ENCODE assay signal across 11 mouse cellular contexts in genomic region chr2:26066527-26066926, GRCm38 (mm10). TPM values are rescaled to one million over a fixed set of nuclear protein-coding genes. Genes with fewer than 3 reads are reported as not detected.
DNase-seq lines count a peak whose midpoint lies in the region; ATAC-seq and TF ChIP-seq lines count a peak whose summit lies in the region.
"Had no signal": no experiment of that assay in that cellular context is flagged by ENCODE, and none has a peak within 500 bp of the region (broad histone marks: within the 10 kb centered on the region; RNA-seq: fewer than 3 reads in every experiment).

No protein-coding gene starts in this region.

- no peaks in the 10 kb centered on the region for H3K4me1 ChIP-seq in limb, embryonic 14.5 days (ENCODE audit: control insufficient read depth, insufficient read depth, low read length)
- peaks cover 11% of the 10 kb centered on the region for H3K4me1 ChIP-seq in limb, embryonic 10.5 days
- H3K4me1 ChIP-seq in hindbrain, embryonic 16.5 days (ENCODE audit: control insufficient read depth, insufficient read depth, low read depth, low read length): peaks cover 8% of the 10 kb centered on the region
- H3K4me1 ChIP-seq in thymus, adult 2 months (replicated peaks; ENCODE audit: control insufficient read depth, insufficient read depth, low read length): 0 out of 2 replicates have a peak, but pooled peaks cover 2% of the 10 kb centered on the region
- H3K4me1 ChIP-seq: stomach, embryonic 15.5 days had no signal

- intact Hi-C loops in left cerebral cortex, postnatal 14 days (cut with DNase I): no loop called here

- no peak overlapping the region for H3K4me2 ChIP-seq in limb, embryonic 14.5 days (replicated peaks; ENCODE audit: low read depth, low read length, severe bottlenecking)
- H3K4me2 ChIP-seq in hindbrain, embryonic 16.5 days (ENCODE audit: low read length): peak overlapping the region; percentile 29
- H3K4me2 ChIP-seq: stomach, embryonic 15.5 days had no signal

- no peak overlapping the region for H3K4me3 ChIP-seq in limb, embryonic 14.5 days (replicated peaks; ENCODE audit: low read length)
- H3K4me3 ChIP-seq in limb, embryonic 10.5 days: no peak overlapping the region
- no peak overlapping the region for H3K4me3 ChIP-seq in hindbrain, embryonic 16.5 days (ENCODE audit: low read length)
- no peak overlapping the region for H3K4me3 ChIP-seq in thymus, adult 2 months (ENCODE audit: control insufficient read depth, insufficient read depth, low read length)
- H3K4me3 ChIP-seq: stomach, embryonic 15.5 days had no signal

- DNase-seq in limb, embryonic 14.5 days (ENCODE audit: low spot score): no peak
- DNase-seq in limb, embryonic 10.5 days (ENCODE audit: low spot score): no peak
- peak; percentile 89 to 93 for DNase-seq in left cerebral cortex, postnatal 14 days (ENCODE audit: low spot score in 2 of 2)
- DNase-seq in telencephalon, adult 2 months (ENCODE audit: low read depth, low spot score): peak; percentile 94
- no peak for DNase-seq in cerebellum, adult 9-11 months
- no peak for DNase-seq in lung, postnatal 4 days
- no peak for DNase-seq in thymus, adult 2 months
- DNase-seq: cerebellum, adult 11 months; kidney, postnatal 36 days had no signal

- 53% methylated on average over 14 of the region's 14 CpGs for WGBS in limb, embryonic 14.5 days
- 59% methylated on average over 14 of the region's 14 CpGs for WGBS in limb, embryonic 10.5 days
- WGBS in hindbrain, embryonic 16.5 days: 60% methylated on average over 14 of the region's 14 CpGs
- WGBS in thymus, adult 2 months: 95% methylated on average over 14 of the region's 14 CpGs

- no peak for ATAC-seq in limb, embryonic 14.5 days (ENCODE audit: low FRiP score, low read depth)
- no peak for ATAC-seq in hindbrain, embryonic 16.5 days

- TF ChIP-seq POLR2A in limb, embryonic 14.5 days (IDR thresholded peaks at IDR 0.05; ENCODE audit: borderline replicate concordance, extremely low read depth, insufficient read depth, insufficient read length): no peak
- TF ChIP-seq POLR2A in thymus, adult 2 months (IDR thresholded peaks at IDR 0.05; ENCODE audit: control insufficient read depth, extremely low read depth, insufficient read depth, low read length, poor library complexity): no peak

- no peak for TF ChIP-seq CTCF in thymus, adult 2 months (IDR thresholded peaks at IDR 0.05; ENCODE audit: borderline replicate concordance, control insufficient read depth, extremely low read depth, insufficient read depth, low read length, poor library complexity)

- peak overlapping the region; percentile 26 for H3K9ac ChIP-seq in limb, embryonic 14.5 days (ENCODE audit: low read depth, low read length, severe bottlenecking)
- H3K9ac ChIP-seq in hindbrain, embryonic 16.5 days (ENCODE audit: low read depth, low read length): no peak overlapping the region
- H3K9ac ChIP-seq: stomach, embryonic 15.5 days had no signal

- no peak overlapping the region for H3K27ac ChIP-seq in limb, embryonic 14.5 days (replicated peaks; ENCODE audit: low read depth, low read length)
- no peak overlapping the region for H3K27ac ChIP-seq in limb, embryonic 10.5 days
- H3K27ac ChIP-seq in hindbrain, embryonic 16.5 days (ENCODE audit: low read depth, low read length): 0 out of 2 replicates have a peak overlapping the region, but pooled peaks have one; percentile 37
- H3K27ac ChIP-seq in thymus, adult 2 months (ENCODE audit: control insufficient read depth, insufficient read depth, low read length): no peak overlapping the region
- H3K27ac ChIP-seq: stomach, embryonic 15.5 days had no signal

- no peaks in the 10 kb centered on the region for H3K36me3 ChIP-seq in limb, embryonic 14.5 days (ENCODE audit: control insufficient read depth, insufficient read depth, low read length)
- no peaks in the 10 kb centered on the region for H3K36me3 ChIP-seq in limb, embryonic 10.5 days
- no peaks in the 10 kb centered on the region for H3K36me3 ChIP-seq in hindbrain, embryonic 16.5 days (ENCODE audit: control insufficient read depth, insufficient read depth, low read length)
- no peaks in the 10 kb centered on the region for H3K36me3 ChIP-seq in thymus, adult 2 months (ENCODE audit: control insufficient read depth, insufficient read depth, low read length)
- H3K36me3 ChIP-seq: stomach, embryonic 15.5 days had no signal

- no peaks in the 10 kb centered on the region for H3K9me3 ChIP-seq in limb, embryonic 14.5 days (ENCODE audit: control insufficient read depth, low read length)
- no peaks in the 10 kb centered on the region for H3K9me3 ChIP-seq in limb, embryonic 10.5 days (replicated peaks)
- no peaks in the 10 kb centered on the region for H3K9me3 ChIP-seq in hindbrain, embryonic 16.5 days (ENCODE audit: control insufficient read depth, low read length)
- H3K9me3 ChIP-seq: stomach, embryonic 15.5 days had no signal

- no peaks in the 10 kb centered on the region for H3K27me3 ChIP-seq in limb, embryonic 14.5 days (ENCODE audit: control insufficient read depth, insufficient read depth, low read length)
- H3K27me3 ChIP-seq in limb, embryonic 10.5 days (ENCODE audit: low read depth, poor library complexity, severe bottlenecking): no peaks in the 10 kb centered on the region
- H3K27me3 ChIP-seq in hindbrain, embryonic 16.5 days (replicated peaks; ENCODE audit: control insufficient read depth, insufficient read depth, low read length): no peaks in the 10 kb centered on the region
- no peaks in the 10 kb centered on the region for H3K27me3 ChIP-seq in thymus, adult 2 months (ENCODE audit: control insufficient read depth, insufficient read depth, low read length)
- H3K27me3 ChIP-seq: stomach, embryonic 15.5 days had no signal

RNA-seq across cellular contexts. Expression of gene Ubac1, which starts 45.0 kb away (rescaled TPM):
- polyA plus RNA-seq in limb, embryonic 14.5 days (2012; rRNA removed): 76.5 and 78.8 TPM in 2 replicates
- polyA plus RNA-seq in limb, embryonic 14.5 days (2014; fragmentation: Nextera tagmentation; extraction: Ambion mirVana): 99.3 and 106 TPM in 2 replicates
- polyA plus RNA-seq in limb, embryonic 10.5 days (2016; fragmentation: Nextera tagmentation; extraction: Ambion mirVana): 95.5 and 95.6 TPM in 2 replicates
- 139 and 141 TPM in 2 replicates for polyA plus RNA-seq in hindbrain, embryonic 16.5 days (2015; fragmentation: Nextera tagmentation; extraction: Ambion mirVana)
- total RNA-seq in left cerebral cortex, postnatal 14 days (2021): 10 to 100 TPM; 80.3 to 86.7 TPM
- polyA plus RNA-seq in thymus, adult 2 months (2012; rRNA removed): 61.9 and 66.3 TPM in 2 replicates

RNA-seq across cellular contexts. Expression of gene Nacc2, which starts 56.5 kb away (rescaled TPM):
- 6.4 and 11.8 TPM in 2 replicates for polyA plus RNA-seq in limb, embryonic 14.5 days (2012; rRNA removed)
- polyA plus RNA-seq in limb, embryonic 14.5 days (2014; fragmentation: Nextera tagmentation; extraction: Ambion mirVana): 5.0 and 5.3 TPM in 2 replicates
- polyA plus RNA-seq in limb, embryonic 10.5 days (2016; fragmentation: Nextera tagmentation; extraction: Ambion mirVana): 3.2 and 3.6 TPM in 2 replicates
- polyA plus RNA-seq in hindbrain, embryonic 16.5 days (2015; fragmentation: Nextera tagmentation; extraction: Ambion mirVana): 24.5 and 25.8 TPM in 2 replicates
- 10 to 100 TPM; 58.1 to 58.8 TPM for total RNA-seq in left cerebral cortex, postnatal 14 days (2021)
- 12.6 and 13.8 TPM in 2 replicates for polyA plus RNA-seq in thymus, adult 2 months (2012; rRNA removed)

Comparison
In these comparisons a context has a peak if more than half of its experiments do, and no peak if none do; other contexts are left out.
1. DNase-seq: peak in left cerebral cortex, postnatal 14 days (2 of 2) and telencephalon, adult 2 months (single experiment); none in limb, embryonic 14.5 days (single experiment), limb, embryonic 10.5 days (single experiment), cerebellum, adult 9-11 months (single experiment), lung, postnatal 4 days (0 of 2) and thymus, adult 2 months (single experiment).